Mouse (Mus musculus): ENCODE measurements around the gene Ext2.
A peak's percentile ranks its signal among the peaks of the same experiment; 100 is the strongest.

Ext2 gene

DNA sequence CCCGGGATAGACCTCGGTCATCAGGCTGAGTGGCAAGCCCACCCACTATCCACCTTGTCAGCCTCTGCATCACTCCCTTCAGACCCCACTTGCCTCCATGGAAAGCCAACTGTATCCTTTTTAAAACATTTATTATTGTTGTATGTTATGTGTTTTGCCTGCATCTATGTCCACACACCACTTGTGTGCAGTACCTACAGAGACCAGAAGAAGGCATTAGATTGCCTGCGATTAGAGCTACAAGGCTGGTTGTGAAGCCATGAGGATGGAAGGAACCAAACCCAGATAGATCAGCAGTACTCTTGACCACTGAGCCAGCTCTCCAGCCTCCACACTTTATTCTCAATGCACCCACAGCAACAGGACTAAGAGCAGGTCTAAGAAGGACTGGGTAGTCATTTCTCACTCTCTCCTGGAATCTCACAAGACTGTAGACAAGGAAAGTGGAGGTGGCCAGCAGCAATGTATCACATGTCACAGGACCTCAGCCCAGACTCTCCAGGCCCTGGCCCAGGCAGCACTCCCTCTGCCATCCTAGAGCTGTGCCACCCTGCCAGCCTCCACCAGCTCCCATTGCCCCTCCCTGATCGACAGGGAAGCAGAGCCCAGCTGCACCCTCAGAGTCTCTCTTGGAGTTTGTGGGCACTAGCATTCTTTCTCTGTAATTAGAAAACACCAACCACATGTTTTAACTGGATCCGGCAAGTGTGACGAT lies 15.7 kb downstream of the Ext2 start:
- DNase-seq (ENCODE audit: low read depth, low spot score): peak; percentile 22

DNA sequence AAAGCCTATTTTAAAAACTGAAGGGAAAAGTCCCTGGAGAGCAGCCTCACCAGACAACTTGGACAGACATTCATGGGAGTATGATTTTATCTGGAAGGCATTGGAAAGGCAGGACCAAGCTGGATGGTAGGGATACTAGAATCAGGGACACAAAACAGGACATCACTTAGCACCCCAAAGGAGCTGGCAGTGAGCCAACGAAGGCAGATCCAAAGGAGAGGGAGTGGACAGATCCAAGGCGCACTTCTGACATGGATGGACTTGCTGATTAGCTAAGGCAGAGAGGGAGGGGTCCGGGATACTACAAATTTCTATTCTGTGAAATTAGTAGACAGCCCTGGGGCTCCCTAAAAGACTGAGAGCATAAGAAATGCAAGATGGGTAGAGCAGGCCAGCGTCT lies 16.8 kb downstream of the Ext2 start:
- DNase-seq (ENCODE audit: low read depth, low spot score): no peak

DNA sequence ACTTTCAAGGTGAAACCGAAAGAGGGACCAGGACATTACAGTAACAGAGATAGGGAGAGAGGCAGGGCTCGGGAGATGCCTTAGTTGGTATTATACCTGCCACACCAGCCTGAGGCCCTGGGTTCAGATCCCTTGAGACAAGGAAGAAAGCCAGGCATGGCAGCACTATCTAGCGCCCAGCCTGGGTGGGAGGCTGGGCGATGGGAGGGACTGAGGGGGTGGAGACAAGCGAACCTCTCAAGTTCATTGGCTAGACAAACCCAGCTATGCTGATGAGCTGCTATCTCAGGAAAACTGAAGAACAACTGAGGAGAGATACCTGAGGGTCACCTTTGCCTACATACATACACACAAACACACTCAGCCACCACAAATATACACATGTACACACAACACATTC lies 17.3 kb downstream of the Ext2 start:
- no peak for DNase-seq (ENCODE audit: low read depth, low spot score)

DNA sequence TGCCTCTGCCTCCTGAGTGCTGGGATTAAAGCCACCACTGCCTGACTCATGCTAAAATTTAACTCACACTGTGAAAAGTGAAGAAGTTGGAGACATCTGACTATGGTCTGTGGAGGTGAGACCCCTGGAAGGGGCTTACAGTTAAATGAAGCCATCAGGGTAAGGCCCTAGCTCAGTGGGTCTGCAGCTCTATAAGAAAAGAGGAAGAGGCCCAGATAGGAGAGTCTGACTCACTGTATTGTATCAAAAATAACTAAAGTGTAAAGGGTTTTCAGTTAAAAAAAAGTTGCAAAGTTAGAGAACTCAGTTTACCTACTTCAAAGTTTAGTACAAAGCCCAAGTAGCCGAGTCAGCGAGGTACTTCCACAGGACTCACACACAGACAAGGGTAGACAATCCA lies 19.4 kb downstream of the Ext2 start:
- DNase-seq (ENCODE audit: low read depth, low spot score): no peak

- DNase-seq (ENCODE audit: low read depth, low spot score): no peak
These were observed 21.3 kb downstream of the Ext2 start for GRCm38 (mm10) chr2:93801097-93801496.

- peak; percentile 29 for DNase-seq (ENCODE audit: low read depth, low spot score)
These were observed 25.1 kb downstream of the Ext2 start for GRCm38 (mm10) chr2:93797162-93797795.

- no peak for DNase-seq (ENCODE audit: low read depth, low spot score)
These were observed 28.0 kb downstream of the Ext2 start for GRCm38 (mm10) chr2:93794375-93794774.

- peak; percentile 39 for DNase-seq (ENCODE audit: low read depth, low spot score)
These were observed 30.6 kb downstream of the Ext2 start for GRCm38 (mm10) chr2:93791516-93792499.

DNA sequence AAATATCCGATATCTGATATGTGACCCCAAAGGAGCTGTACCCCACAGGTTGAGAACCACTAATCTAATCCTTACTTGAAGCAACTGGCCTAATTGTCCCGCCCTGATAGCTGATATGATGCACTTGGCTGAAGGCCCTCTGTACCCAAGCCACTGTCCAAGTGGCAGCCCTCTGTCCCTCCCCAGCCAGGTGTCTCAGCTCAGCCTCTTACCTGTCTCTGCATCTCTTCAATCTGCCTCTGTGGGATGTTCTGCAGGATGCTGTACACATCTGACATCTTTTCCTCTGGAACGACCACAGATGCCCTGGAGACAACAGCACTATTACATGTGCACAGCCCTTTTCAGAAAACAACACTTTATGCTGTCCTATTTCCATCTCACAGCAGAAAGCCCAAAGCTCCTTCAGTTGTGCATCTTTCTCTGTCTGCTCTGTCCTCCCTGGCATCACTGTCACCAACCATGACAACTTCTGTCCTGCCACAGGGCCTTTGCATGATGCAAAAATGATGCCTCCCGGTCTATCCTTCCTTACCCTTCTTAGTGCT lies 31.5 kb downstream of the Ext2 start:
- DNase-seq (ENCODE audit: low read depth, low spot score): no peak

GRCm38 (mm10) chr2:93788557-93788956 lies 33.8 kb downstream of the Ext2 start:
- DNase-seq (ENCODE audit: low read depth, low spot score): no peak

DNA sequence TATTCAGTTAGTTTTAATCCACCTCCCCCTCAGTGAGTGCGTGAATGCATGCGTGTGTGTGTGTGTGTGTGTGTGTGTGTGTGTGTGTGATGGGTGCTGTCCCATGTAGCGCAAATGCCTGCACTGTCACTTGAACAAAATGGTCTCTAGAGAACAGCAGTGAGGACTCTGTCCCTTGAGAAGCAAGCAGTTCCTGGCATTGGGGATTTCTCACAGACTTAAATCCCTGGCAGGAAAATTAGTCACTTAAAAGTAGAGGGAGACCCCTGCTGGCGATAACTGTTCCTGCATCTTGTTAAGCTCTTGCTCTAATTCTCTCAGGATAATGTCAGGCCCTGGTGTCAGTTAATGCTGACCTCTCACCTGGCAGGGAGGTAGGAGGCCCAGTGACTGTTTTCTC lies 36.2 kb downstream of the Ext2 start:
- peak; percentile 86 for DNase-seq (ENCODE audit: low read depth, low spot score)

DNA sequence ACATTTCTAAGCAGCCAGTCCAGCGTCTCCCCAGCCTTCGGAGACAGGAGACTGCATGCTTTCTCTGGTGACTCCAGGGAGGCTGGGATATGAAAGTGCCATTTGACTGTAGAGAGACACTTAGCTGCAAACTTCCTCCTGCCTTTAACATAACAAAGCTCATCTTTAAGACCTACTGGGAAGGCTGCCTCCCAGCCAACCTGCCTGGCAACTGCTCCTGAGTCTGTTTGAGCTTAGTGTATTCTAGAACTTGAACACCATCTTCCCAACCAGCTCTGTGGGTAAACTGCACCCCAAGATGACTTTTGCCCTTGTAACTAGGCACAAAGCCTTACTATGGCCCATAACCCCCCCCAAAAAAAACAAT lies 37.0 kb downstream of the Ext2 start:
- DNase-seq (ENCODE audit: low read depth, low spot score): no peak

DNA sequence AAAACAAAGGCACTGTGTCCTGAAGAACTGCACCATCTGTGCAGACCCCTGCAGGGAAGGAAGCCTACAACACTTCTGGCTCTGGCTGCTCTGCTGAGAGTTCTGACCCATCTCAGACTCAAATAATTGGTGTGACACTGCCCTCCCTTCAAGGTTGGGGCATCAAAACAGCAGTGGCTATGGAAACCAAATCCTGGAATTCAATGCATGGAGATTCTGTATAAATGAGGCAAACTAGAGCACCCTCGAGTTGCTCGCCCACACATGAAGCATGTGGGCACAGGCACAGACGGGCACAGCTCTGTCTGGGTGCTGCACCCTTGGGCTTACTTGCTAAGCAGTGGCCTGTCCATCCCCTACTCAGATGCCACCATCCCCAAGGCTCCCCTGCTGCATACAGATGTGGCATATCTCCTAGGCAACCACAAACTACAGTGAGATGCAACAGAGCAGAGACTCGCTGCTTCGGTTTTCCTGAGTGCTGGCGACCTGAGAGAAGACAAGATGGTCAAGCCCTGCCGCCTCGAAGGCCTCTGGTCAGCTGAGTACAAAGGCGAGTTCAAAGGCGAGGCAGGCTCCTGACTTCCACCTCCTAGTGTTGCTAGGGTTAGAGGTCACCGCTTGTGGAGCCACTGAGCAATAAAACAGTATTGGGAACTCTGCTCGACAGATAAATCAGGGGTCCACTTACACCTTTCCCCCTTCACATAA lies 37.5 kb downstream of the Ext2 start:
- DNase-seq (ENCODE audit: low read depth, low spot score): no peak

DNA sequence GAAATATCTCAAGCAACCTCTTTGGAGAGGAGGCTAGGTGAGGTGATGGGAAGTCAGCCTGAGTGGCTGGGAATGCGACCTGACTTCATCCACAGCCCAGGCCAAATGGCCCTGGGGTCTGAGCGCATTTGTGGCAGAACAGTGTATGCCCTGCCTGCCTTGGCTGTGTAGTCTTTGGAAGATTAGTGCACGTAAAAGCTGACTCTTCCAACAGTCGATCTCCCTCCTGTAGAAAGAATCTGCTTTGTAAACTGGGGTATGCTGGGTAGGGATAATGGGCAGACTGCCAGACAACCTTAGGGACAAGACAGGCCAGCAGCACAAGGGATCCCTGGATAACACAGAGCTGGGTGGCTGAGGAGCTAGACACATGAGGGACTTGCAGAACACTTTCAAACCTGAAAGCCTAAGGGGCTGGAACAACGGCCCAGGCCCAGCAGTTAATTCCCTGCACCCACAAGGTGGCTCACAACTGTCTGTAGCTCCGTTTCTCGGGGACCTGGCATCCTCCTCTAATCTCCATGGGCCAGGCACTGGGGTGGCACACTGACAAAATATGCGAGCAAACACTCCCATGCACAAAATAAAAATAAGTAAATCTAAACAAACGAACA lies 38.3 kb downstream of the Ext2 start:
- no peak for DNase-seq (ENCODE audit: low read depth, low spot score)

- DNase-seq (ENCODE audit: low read depth, low spot score): no peak
These were observed 39.7 kb downstream of the Ext2 start for GRCm38 (mm10) chr2:93782682-93783081.

- DNase-seq (ENCODE audit: low read depth, low spot score): no peak
These were observed 40.2 kb downstream of the Ext2 start for GRCm38 (mm10) chr2:93782156-93782555.

GRCm38 (mm10) chr2:93780528-93780927 lies 41.8 kb downstream of the Ext2 start:
- DNase-seq (ENCODE audit: low read depth, low spot score): peak; percentile 26

- no peak for DNase-seq (ENCODE audit: low read depth, low spot score)
These were observed 42.5 kb downstream of the Ext2 start for GRCm38 (mm10) chr2:93779897-93780208.

GRCm38 (mm10) chr2:93779081-93779896 lies 43.1 kb downstream of the Ext2 start:
- peak; percentile 46 for DNase-seq (ENCODE audit: low read depth, low spot score)

DNA sequence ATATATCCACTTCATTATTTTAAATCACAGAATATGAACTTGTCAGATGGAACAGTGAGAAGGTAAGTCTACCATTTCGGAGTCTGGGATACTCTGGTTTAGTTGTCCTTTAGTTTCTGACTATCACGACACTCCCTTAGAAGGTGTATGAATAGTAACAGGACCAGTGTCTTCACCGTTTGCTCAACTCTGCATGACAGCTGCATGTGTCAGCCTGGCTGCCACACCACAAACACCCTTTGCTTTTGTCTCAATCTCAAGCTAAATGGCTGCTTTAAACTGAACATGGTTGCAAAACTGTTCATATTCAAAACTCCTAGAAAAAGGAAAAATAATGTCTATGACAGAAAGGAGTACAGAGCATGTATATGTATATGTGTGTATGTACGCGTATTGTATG lies 43.8 kb downstream of the Ext2 start:
- no peak for DNase-seq (ENCODE audit: low read depth, low spot score)

All from 3T3-L1 (cell line).